Mouse (Mus musculus): ENCODE measurements at regions not wholly inside any gene's neighbourhood (a gene's known extent, or its start where the extent isn't known, plus 50 kb on each side); places are given as distances from the start of the nearest gene placed in this dataset.

- TF ChIP-seq CTCF (IDR thresholded peaks at IDR 0.05) = no peak
- TF ChIP-seq EP300 (IDR thresholded peaks at IDR 0.05) = no peak
Measured at GRCm38 (mm10) chr1:46006790-46007189, 59.3 kb upstream of the Dnah7b start.
